Mouse (Mus musculus) 416B (cell line): ENCODE measurements around the gene Ndufaf8.

Experiments used
- DNase-seq: peaks from one replicate; pipeline ENCODE4 v3.0.0; 2011; ENCODE audit warnings: low read depth

Ndufaf8 gene

GRCm38 (mm10) chr11:120085891-120086627 is 12.7 kb upstream of the Ndufaf8 start:
- DNase-seq: peak; percentile 38

GRCm38 (mm10) chr11:120086702-120087152 is 12.0 kb upstream of the Ndufaf8 start, which contains the start of gene Cep131:
Gene Cep131 (minus strand): TSS chr11:120086827.
- peak; percentile 97 for DNase-seq

GRCm38 (mm10) chr11:120090661-120091060 is 8.1 kb upstream of the Ndufaf8 start:
- no peak for DNase-seq

- DNase-seq: no peak
Observed at GRCm38 (mm10) chr11:120092817-120093591, 5.7 kb upstream of the Ndufaf8 start.

- peak; percentile 82 for DNase-seq
Observed at GRCm38 (mm10) chr11:120101036-120101435, 2.3 kb downstream of the Ndufaf8 start.

- DNase-seq: no peak
Observed at GRCm38 (mm10) chr11:120103431-120103997, 4.8 kb downstream of the Ndufaf8 start.

- no peak for DNase-seq
Observed at GRCm38 (mm10) chr11:120107026-120107425, 8.3 kb downstream of the Ndufaf8 start.

GRCm38 (mm10) chr11:120107796-120108195 is 9.1 kb downstream of the Ndufaf8 start:
- no peak for DNase-seq

- no peak for DNase-seq
Observed at GRCm38 (mm10) chr11:120109558-120110210, 11.0 kb downstream of the Ndufaf8 start.

GRCm38 (mm10) chr11:120110554-120110953 is 11.8 kb downstream of the Ndufaf8 start:
- peak; percentile 48 for DNase-seq

- peak; percentile 57 for DNase-seq
Observed at GRCm38 (mm10) chr11:120111033-120111432, 12.3 kb downstream of the Ndufaf8 start.

GRCm38 (mm10) chr11:120112136-120112535 is 13.4 kb downstream of the Ndufaf8 start:
- no peak for DNase-seq

- no peak for DNase-seq
Observed at GRCm38 (mm10) chr11:120114488-120115215, 15.9 kb downstream of the Ndufaf8 start.

GRCm38 (mm10) chr11:120117626-120118025 is 18.9 kb downstream of the Ndufaf8 start:
- DNase-seq: no peak

- no peak for DNase-seq
Observed at GRCm38 (mm10) chr11:120119108-120119507, 20.4 kb downstream of the Ndufaf8 start.

GRCm38 (mm10) chr11:120119936-120120541 is 21.3 kb downstream of the Ndufaf8 start:
- DNase-seq: no peak

GRCm38 (mm10) chr11:120120642-120121420 is 22.1 kb downstream of the Ndufaf8 start:
- DNase-seq: peak; percentile 59

GRCm38 (mm10) chr11:120122126-120122525 is 23.4 kb downstream of the Ndufaf8 start:
- no peak for DNase-seq

- DNase-seq: no peak
Observed at GRCm38 (mm10) chr11:120126845-120127244, 28.1 kb downstream of the Ndufaf8 start.

- no peak for DNase-seq
Observed at GRCm38 (mm10) chr11:120129281-120129680, 30.6 kb downstream of the Ndufaf8 start.
